Comparison of ENCODE assay signal across 19 mouse cellular contexts in the genomic region with DNA sequence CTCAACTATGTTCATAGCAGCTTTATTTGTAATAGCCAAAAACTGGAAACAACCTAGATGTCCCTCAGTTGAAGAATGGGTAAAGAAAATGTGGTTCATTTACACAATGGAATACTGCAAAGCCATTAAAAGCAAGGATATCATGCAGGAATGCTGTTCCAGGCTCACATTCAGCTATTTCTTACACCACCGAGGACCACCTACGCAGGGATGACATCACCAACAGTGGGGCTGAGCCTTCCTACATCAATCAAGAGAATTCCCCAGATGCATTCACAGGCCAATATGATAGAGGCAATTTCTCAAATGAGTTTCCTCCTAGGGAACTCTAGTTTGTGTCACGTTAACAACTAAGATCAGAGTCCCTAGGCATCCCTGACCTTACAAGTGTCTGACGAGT. TPM values are rescaled to one million over a fixed set of nuclear protein-coding genes. Genes with fewer than 3 reads are reported as not detected.
DNase-seq lines count a peak whose midpoint lies in the region.
"Had no signal": no experiment of that assay in that cellular context is flagged by ENCODE, and none has a peak within 500 bp of the region (broad histone marks: within the 10 kb centered on the region; RNA-seq: fewer than 3 reads in every experiment).

No protein-coding gene starts in this region.

- peak; percentile 44 for DNase-seq in layer of hippocampus, adult 11-12 months (ENCODE audit: low spot score)
- no peak for DNase-seq in layer of hippocampus, postnatal 10 days (ENCODE audit: low spot score in 2 of 2)
- DNase-seq in left cerebral cortex, adult 18-20 months (ENCODE audit: low spot score in 2 of 2): peak; percentile 39 to 53
- DNase-seq in left cerebral cortex, postnatal 4 days: no peak
- DNase-seq in right cerebral cortex, postnatal 36 days (ENCODE audit: low spot score in 2 of 2): peak; percentile 23 to 41
- DNase-seq in right cerebral cortex, postnatal 4 days: no peak
- no peak for DNase-seq in cerebellum, adult 9-11 months
- DNase-seq: adrenal gland, postnatal 10 days; adrenal gland, postnatal 36 days; B cell, adult 2 months; cerebellum, adult 11 months; cerebellum, adult 2 months; cerebellum, postnatal 10 days; cerebellum, postnatal 36 days; embryo, embryonic 11 days; gastrocnemius, postnatal 25 days; heart, adult 18-20 months; heart, postnatal 10 days; heart, postnatal 36 days had no signal

- intact Hi-C loops in left cerebral cortex, postnatal 4 days (cut with DNase I): no loop called here

RNA-seq across cellular contexts. Expression of a gene that starts 32.8 kb away (rescaled TPM):
- total RNA-seq in layer of hippocampus, postnatal 10 days (2021): 10 to 100 TPM; 11.6 to 13.8 TPM
- 10 to 100 TPM; 19.1 to 21.3 TPM for total RNA-seq in left cerebral cortex, adult 18-20 months (2021)
- 10 to 100 TPM in 1 of 2 experiments, 1 to 10 TPM in 1; 9.3 to 13.1 TPM for total RNA-seq in left cerebral cortex, postnatal 4 days (2021)

Comparison
In these comparisons a context has a peak if more than half of its experiments do, and no peak if none do; other contexts are left out.
1. DNase-seq: peak in layer of hippocampus, adult 11-12 months (single experiment), left cerebral cortex, adult 18-20 months (2 of 2) and right cerebral cortex, postnatal 36 days (2 of 2); none in layer of hippocampus, postnatal 10 days (0 of 2), left cerebral cortex, postnatal 4 days (single experiment), right cerebral cortex, postnatal 4 days (single experiment) and cerebellum, adult 9-11 months (single experiment).